Mouse (Mus musculus) heart, embryonic 16.5 days (tissue): ENCODE data around the gene Tbc1d23. TPM values are rescaled to one million over a fixed set of nuclear protein-coding genes. Genes with fewer than 3 reads are reported as not detected.

ENCODE experiments used
- ATAC-seq: fragments of 200-750 bp; cut with Nextera tagmentation; replicated peaks from 2 replicates; pipeline ENCODE4 v1.8.0; 2017; ENCODE audit warnings: moderate number of reproducible peaks; ENCODE audit not compliant: insufficient read depth, low FRiP score; ENCODE audit errors: extremely low read depth
- H3K27ac ChIP-seq: fragments of 300-500 bp; sonication (generic); 2 replicates; pipeline ENCODE4 v1.5.1; 2014; ENCODE audit warnings: mild to moderate bottlenecking, low read length, control low read depth, moderate library complexity
- H3K27me3 ChIP-seq: fragments of 300-500 bp; sonication (generic); 2 replicates; pipeline ENCODE4 v1.6.1; 2014; ENCODE audit warnings: low read length, mixed read lengths; ENCODE audit not compliant: control insufficient read depth, insufficient read depth
- H3K36me3 ChIP-seq: fragments of 300-500 bp; sonication (generic); 2 replicates; pipeline ENCODE4 v1.6.1; 2014; ENCODE audit not compliant: control insufficient read depth, insufficient read depth
- H3K4me1 ChIP-seq: fragments of 300-500 bp; sonication (generic); 2 replicates; pipeline ENCODE4 v1.6.1; 2014; ENCODE audit warnings: low read length, mixed read lengths; ENCODE audit not compliant: control insufficient read depth, insufficient read depth
- H3K4me2 ChIP-seq: fragments of 300-500 bp; sonication (generic); 2 replicates; pipeline ENCODE4 v1.6.1; 2014; ENCODE audit warnings: low read depth, mild to moderate bottlenecking, control low read depth, low read length
- H3K4me3 ChIP-seq: fragments of 300-500 bp; sonication (generic); 2 replicates; pipeline ENCODE4 v1.5.1; 2014; ENCODE audit warnings: mild to moderate bottlenecking, control low read depth, low read length
- H3K9ac ChIP-seq: fragments of 300-500 bp; sonication (generic); 2 replicates; pipeline ENCODE4 v1.6.1; 2014; ENCODE audit warnings: low read length, control low read depth
- H3K9me3 ChIP-seq: fragments of 300-500 bp; sonication (generic); replicated peaks from 2 replicates; pipeline ENCODE4 v1.6.1; 2016; ENCODE audit warnings: low read length; ENCODE audit not compliant: control insufficient read depth
- WGBS: fragments of 180-500 bp; shearing (Covaris S2); extraction: QIAGEN DNeasy Blood & Tissue Kit; methylation state at CpG from one replicate; pipeline ENCODE4 v1.1.7; 2014; 5-methylcytosine and 5-hydroxymethylcytosine counted together
- polyA plus RNA-seq: library from polyadenylated mRNA; unstranded; fragments of >200 nt; fragmentation: Nextera tagmentation; extraction: Ambion mirVana; gene quantifications from 2 replicates; pipeline ENCODE4 v1.2.1, GENCODE M21; 2015

Gene Tbc1d23
- polyA plus RNA-seq, 1 experiment from 2014 or later: 17.1 TPM

DNA sequence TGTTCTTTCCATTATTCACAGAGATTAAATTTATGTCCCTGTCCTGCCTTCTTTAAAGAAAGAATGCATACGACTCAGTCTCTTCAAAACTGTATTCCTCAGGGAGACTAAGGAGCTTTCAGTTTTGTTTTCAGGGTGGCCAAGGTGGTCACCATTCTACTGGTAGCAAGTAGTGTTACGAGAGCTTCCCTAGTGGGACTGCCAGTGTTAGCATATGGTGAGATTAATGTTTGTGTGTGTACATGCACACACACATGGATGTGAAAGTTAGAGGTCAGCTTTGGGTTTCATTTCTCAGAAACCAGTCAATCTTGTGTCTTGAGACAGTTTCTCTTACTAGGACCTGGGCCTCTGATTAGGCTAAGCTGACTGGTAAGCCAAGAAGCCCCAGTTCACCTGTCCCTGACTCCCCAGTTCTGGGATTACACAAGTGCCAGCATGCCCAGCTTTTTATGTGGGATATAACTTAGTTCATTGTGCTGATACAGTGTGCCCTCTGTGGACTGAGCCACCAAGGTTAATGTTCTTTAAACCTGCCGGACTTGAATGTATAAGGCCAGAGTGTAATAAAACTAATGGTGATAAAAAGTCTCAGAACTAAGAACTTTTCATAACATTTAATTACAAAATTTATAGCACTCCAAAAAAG, 100.4 kb downstream of the Tbc1d23 start:
- no peak for ATAC-seq
- Histone ChIP-seq H3K9me3 (no peaks in the 10 kb centered on the region), H3K27me3 (no peaks in the 10 kb centered on the region), H3K4me3 (no peak overlapping the region), H3K9ac (no peak overlapping the region), H3K4me1 (peaks cover 6% of the 10 kb centered on the region; the same call in 1 of the 2 replicates), H3K4me2 (no peak overlapping the region), H3K27ac (no peak overlapping the region), H3K36me3 (peaks cover 7% of the 10 kb centered on the region; the same call in 1 of the 2 replicates)
- 78% methylated on average over 3 of the region's 3 CpGs for WGBS

DNA sequence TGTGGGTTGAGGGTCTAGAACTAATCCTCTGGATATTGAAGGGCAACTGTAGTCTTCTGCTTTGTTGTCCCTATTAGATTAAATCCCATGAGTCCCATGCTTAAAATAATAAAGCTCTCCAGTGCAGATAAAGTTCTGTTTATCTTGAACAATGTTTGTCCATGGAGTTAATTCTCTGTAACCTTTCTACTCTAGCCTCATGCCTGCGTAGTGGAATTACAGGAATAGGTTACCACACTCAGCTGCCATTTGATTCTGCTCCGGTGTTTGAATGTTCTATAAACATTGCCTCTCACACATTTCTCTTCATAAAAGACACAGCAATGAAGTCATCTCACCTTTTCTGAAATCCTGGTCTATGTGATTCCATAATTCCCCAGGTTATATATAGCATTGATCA, 103.5 kb downstream of the Tbc1d23 start:
- Histone ChIP-seq H3K36me3 (no peaks in the 10 kb centered on the region), H3K27me3 (no peaks in the 10 kb centered on the region), H3K9ac (no peak overlapping the region), H3K4me1 (peaks cover 18% of the 10 kb centered on the region), H3K27ac (no peak overlapping the region), H3K9me3 (no peaks in the 10 kb centered on the region), H3K4me2 (no peak overlapping the region), H3K4me3 (no peak overlapping the region)
- no peak for ATAC-seq
- 61% methylated on average over 2 of the region's 2 CpGs for WGBS

DNA sequence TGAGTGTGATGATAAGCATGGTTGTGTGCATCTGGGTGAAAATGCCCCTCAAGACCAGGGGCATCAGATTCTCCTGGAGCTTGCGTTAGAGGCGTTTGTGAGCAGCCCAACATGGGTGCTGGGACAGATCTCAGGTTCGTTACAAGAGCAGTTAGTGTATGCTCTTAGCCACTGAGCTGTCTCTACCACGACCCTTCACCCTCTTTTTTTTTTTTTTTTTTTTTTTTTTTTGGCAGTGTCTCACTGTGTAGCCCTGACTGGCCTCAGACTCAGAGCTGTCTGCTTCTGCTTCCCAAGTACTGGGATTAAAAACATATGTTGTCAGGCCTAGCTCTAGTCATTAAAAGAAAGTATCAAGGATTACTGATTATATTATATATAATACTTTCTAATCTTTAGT, 105.0 kb downstream of the Tbc1d23 start:
- no peak for ATAC-seq
- Histone ChIP-seq H3K9me3 (no peaks in the 10 kb centered on the region), H3K27ac (no peak overlapping the region), H3K27me3 (no peaks in the 10 kb centered on the region), H3K4me3 (no peak overlapping the region), H3K4me1 (peaks cover 21% of the 10 kb centered on the region), H3K4me2 (no peak overlapping the region), H3K36me3 (no peaks in the 10 kb centered on the region), H3K9ac (no peak overlapping the region)
- WGBS: 47% methylated on average over 4 of the region's 4 CpGs

DNA sequence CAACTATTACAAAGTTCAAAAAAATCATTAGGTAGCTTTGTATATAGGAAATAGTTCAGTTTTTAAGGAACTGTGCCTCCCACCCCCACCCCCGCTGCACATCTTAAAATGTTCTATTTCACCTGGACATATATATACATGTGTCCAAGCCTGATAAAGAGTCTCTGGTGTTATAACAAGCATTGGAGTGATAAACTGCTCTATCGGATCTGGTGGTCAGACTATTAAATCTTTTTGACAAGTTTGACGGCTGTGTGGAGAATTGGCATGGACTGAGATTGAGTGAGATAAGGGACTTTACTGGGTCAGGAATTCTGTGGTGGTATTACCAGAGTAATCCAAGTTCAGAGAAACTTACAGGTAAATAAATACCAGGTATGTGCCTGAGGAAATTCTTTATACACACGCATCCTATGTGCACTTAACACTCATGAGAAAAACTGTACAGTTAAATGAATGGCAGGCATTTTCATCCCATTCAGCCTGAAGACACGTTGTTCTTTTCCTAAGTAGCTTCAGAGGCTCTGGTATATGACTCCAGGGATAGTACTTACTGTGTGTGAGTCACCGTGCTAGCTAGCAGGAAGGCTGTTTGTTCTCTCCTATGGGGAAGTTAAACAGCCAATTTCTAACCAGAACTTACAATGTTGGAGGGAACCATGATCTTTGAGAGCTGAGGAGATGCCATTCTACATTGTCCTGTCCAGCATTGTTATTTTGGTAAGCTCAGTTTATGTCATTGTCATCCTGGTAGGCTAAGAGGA, 108.4 kb downstream of the Tbc1d23 start:
- no peak for ATAC-seq

DNA sequence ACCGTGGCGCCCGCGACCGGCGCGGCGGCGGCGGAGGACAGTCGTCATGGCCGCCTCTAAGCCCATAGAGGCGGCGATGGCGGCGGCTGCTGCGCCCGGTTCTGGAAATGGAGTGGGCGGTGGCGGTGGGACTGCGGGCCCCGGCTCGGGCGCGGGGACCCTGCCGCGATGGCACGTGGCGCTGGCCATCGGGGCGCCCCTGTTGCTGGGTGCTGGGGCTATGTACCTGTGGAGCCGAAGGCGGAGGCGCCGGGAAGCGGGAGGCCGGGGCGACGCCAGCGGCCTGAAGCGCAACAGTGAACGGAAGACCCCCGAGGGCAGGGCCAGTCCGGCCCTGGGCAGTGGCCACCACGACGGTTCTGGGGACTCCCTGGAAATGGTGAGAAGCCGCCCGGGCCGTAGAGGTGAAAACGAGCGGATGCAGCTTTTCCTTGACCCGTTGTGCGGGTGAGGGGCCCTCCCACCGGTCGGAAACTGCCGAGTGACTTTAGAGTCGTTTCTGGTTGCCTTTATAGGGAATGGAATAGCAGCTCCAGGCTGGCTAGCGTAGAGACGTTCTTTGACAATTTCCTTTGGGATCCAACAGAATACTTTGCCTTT, 109.4 kb downstream of the Tbc1d23 start:
- Histone ChIP-seq H3K9me3 (no peaks in the 10 kb centered on the region), H3K4me2 (peak overlapping the region; percentile 75), H3K4me1 (peaks cover 15% of the 10 kb centered on the region), H3K4me3 (peak overlapping the region; percentile 98), H3K27ac (peak overlapping the region; percentile 95), H3K36me3 (no peaks in the 10 kb centered on the region), H3K9ac (peak overlapping the region; percentile 99), H3K27me3 (no peaks in the 10 kb centered on the region)
- peak; percentile 21 for ATAC-seq
- WGBS: under 1% methylated on average over 59 of the region's 59 CpGs

More for the DNA sequence above, 108.4 kb downstream of the Tbc1d23 start:
- no peaks in the 10 kb centered on the region for H3K27me3 ChIP-seq
- no peaks in the 10 kb centered on the region for H3K9me3 ChIP-seq
- peak overlapping the region; percentile 99 for H3K9ac ChIP-seq
- 36% methylated on average over 6 of the region's 6 CpGs for WGBS
- no peak overlapping the region for H3K27ac ChIP-seq
- H3K4me3 ChIP-seq: peak overlapping the region; percentile 98
- peaks cover 20% of the 10 kb centered on the region for H3K4me1 ChIP-seq
- H3K36me3 ChIP-seq: no peaks in the 10 kb centered on the region
- peak overlapping the region; percentile 75 for H3K4me2 ChIP-seq

DNA sequence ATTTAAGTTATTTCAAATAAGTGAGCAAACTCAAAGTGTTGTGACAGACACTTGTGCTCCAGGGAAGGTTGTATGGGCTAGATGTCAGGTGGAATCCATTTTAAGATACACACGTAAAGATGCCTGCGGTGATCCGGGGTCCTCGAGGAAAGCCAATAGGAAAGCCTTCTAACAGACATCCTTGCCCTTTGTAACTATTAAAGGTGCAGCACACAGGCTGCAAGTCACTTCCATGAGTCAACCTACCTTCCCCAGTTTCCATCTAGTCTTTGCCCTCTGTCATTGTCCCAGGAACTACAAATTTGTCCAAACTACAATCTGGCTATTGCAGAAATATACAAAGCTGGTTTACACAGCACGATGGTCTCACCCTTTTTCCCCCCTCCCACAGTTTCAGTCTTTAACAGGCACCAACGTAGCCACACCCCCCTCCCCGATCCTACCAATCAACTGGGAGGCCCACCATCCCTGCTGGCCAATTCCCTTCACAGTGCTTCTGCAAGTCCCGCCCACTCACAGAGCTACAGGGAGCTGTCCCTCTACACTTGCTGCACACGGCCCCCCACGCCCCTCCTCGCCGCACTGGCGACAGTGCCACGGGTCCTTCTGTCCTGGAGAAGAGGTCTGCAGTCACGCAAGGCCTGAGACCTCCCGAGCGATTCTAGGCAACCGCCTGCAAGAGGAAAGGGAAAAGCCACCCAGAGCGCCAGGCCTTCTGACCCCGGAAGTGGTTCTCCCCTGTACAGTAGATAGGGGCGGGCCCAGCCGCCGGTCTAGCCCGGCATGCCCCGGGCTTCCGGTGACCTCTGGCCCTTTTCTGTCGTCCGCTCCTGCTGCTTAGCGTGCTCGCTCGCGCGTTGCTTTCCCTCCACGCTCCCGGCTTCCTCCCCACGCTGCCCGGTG, 110.1 kb downstream of the Tbc1d23 start, which contains the start of gene Tomm70a:
Gene Tomm70a, plus strand, starts transcription at position 791 of the 903 bp plus-strand sequence.
- H3K4me1 ChIP-seq: peaks cover 15% of the 10 kb centered on the region
- no peaks in the 10 kb centered on the region for H3K36me3 ChIP-seq
- WGBS: under 1% methylated on average over 37 of the region's 37 CpGs
- H3K27ac ChIP-seq: peak within 1 kb of the TSS; percentile 95
- H3K4me3 ChIP-seq: peak within 1 kb of the TSS; percentile 98
- peak; percentile 99 for ATAC-seq
- no peaks in the 10 kb centered on the region for H3K27me3 ChIP-seq
- H3K4me2 ChIP-seq: peak within 1 kb of the TSS; percentile 75
- peak within 1 kb of the TSS; percentile 99 for H3K9ac ChIP-seq
- no peaks in the 10 kb centered on the region for H3K9me3 ChIP-seq

Other genes starting within 250 kb of the Tbc1d23 start
- gene Tmem45a2, start 160.1 kb downstream of the Tbc1d23 start, polyA plus RNA-seq: 0.10 TPM in 1 of 2 replicates, not detected in the other
- gene Tomm70a, start 109.8 kb downstream of the Tbc1d23 start, polyA plus RNA-seq: 38.1 and 39.0 TPM in 2 replicates
- 46.4 and 47.9 TPM in 2 replicates for gene Nit2, start 64.2 kb downstream of the Tbc1d23 start, polyA plus RNA-seq
- not detected in 2 replicates for gene Tmem30c, start 61.4 kb upstream of the Tbc1d23 start, polyA plus RNA-seq
- 24.2 and 26.7 TPM in 2 replicates for gene Filip1l, start 121.6 kb upstream of the Tbc1d23 start, polyA plus RNA-seq